Comparison of ENCODE assay signal across 7 mouse cellular contexts in genomic region chr7:80074921-80075441, GRCm38 (mm10). TPM values are rescaled to one million over a fixed set of nuclear protein-coding genes. Genes with fewer than 3 reads are reported as not detected.
DNase-seq lines count a peak whose midpoint lies in the region; ATAC-seq lines count a peak whose summit lies in the region.

No protein-coding gene starts in this region.

- peak; percentile 40 for DNase-seq in heart, adult 8-10 months (ENCODE audit: low spot score)
- DNase-seq in kidney, postnatal 10 days, result peak; percentile 56
- DNase-seq in lung, postnatal 4 days, result peak; percentile 77 to 88
- DNase-seq in thymus, postnatal 25 days, result peak; percentile 44
- DNase-seq in left cerebral cortex, adult 18-20 months (ENCODE audit: low spot score in 2 of 2), result no peak

- ATAC-seq in CD4-positive, CD25-positive, alpha-beta regulatory T cell, adult 4 months, result peak; percentile 82
- ATAC-seq in activated CD4-positive, CD25-positive, alpha-beta regulatory T cell, adult 4 months, result peak; percentile 79

RNA-seq across cellular contexts. Expression of gene Idh2, which starts 40.2 kb away (rescaled TPM):
- polyA plus RNA-seq in CD4-positive, CD25-positive, alpha-beta regulatory T cell, adult 4 months (2017; shearing (Covaris generic)), result 10 to 100 TPM; 22.4 to 23.9 TPM
- polyA plus RNA-seq in activated CD4-positive, CD25-positive, alpha-beta regulatory T cell, adult 4 months (2017; shearing (Covaris generic)), result 10 to 100 TPM; 24.8 to 31.7 TPM
- total RNA-seq in heart, adult 8-10 months (2022), result 1,000 to 10,000 TPM; 2,287 to 2,565 (median 2,388) TPM
- 10 to 100 TPM; 51.5 to 63.4 TPM for total RNA-seq in left cerebral cortex, adult 18-20 months (2021)

RNA-seq across cellular contexts. Expression of gene Zfp710, which starts 50.4 kb away (rescaled TPM):
- 1 to 10 TPM; 4.1 to 7.0 TPM for polyA plus RNA-seq in CD4-positive, CD25-positive, alpha-beta regulatory T cell, adult 4 months (2017; shearing (Covaris generic))
- polyA plus RNA-seq in activated CD4-positive, CD25-positive, alpha-beta regulatory T cell, adult 4 months (2017; shearing (Covaris generic)), result 1 to 10 TPM; 4.2 to 4.6 TPM
- total RNA-seq in heart, adult 8-10 months (2022), result 10 to 100 TPM; 28.5 to 39.5 (median 31.3) TPM
- 10 to 100 TPM; 19.4 to 22.1 TPM for total RNA-seq in left cerebral cortex, adult 18-20 months (2021)

Comparison
In these comparisons a context has a peak if more than half of its experiments do, and no peak if none do; other contexts are left out.
1. DNase-seq: peak in heart, adult 8-10 months (single experiment), kidney, postnatal 10 days (single experiment), lung, postnatal 4 days (2 of 2) and thymus, postnatal 25 days (single experiment); none in left cerebral cortex, adult 18-20 months (0 of 2).
2. RNA of gene Idh2, which starts 40.2 kb away (total RNA-seq): 2,287 to 2,565 TPM in heart, adult 8-10 months; 51.5 to 63.4 TPM in left cerebral cortex, adult 18-20 months; every median in the first group is over 10 times any median in the second.